Mouse (Mus musculus) bone marrow macrophage, adult 2 months (primary cell): ENCODE results near the gene Ppp1r36. TPM values are rescaled to one million over a fixed set of nuclear protein-coding genes. Genes with fewer than 3 reads are reported as not detected.

ENCODE experiments used
- H3K27ac ChIP-seq: 2 replicates; pipeline ENCODE4 v1.5.1; 2012; ENCODE audit warnings: low read depth, low read length; ENCODE audit not compliant: insufficient read depth
- H3K4me1 ChIP-seq: 2 replicates; pipeline ENCODE4 v1.6.1; 2012; ENCODE audit warnings: low read length; ENCODE audit not compliant: control insufficient read depth, insufficient read depth
- H3K4me3 ChIP-seq: 2 replicates; pipeline ENCODE4 v1.5.1; 2012; ENCODE audit warnings: mild to moderate bottlenecking, low read length, moderate library complexity; ENCODE audit not compliant: insufficient read depth
- CTCF ChIP-seq: IDR thresholded peaks from 2 replicates; pipeline ENCODE4 v1.5.1; 2012; ENCODE audit warnings: low read depth, mild to moderate bottlenecking, low read length, moderate library complexity
- POLR2A ChIP-seq: IDR thresholded peaks from 2 replicates; pipeline ENCODE4 v1.6.1; 2012; ENCODE audit warnings: mild to moderate bottlenecking, low read depth, low read length, borderline replicate concordance
- polyA plus RNA-seq: library from polyadenylated mRNA; stranded (reverse); fragments of >200 nt; gene quantifications from 2 replicates; pipeline ENCODE4 v1.2.4, GENCODE M21; 2012; ENCODE audit not compliant: missing spikeins, insufficient read depth, insufficient read length

The Ppp1r36 gene
- polyA plus RNA-seq, 1 experiment, result not detected

DNA sequence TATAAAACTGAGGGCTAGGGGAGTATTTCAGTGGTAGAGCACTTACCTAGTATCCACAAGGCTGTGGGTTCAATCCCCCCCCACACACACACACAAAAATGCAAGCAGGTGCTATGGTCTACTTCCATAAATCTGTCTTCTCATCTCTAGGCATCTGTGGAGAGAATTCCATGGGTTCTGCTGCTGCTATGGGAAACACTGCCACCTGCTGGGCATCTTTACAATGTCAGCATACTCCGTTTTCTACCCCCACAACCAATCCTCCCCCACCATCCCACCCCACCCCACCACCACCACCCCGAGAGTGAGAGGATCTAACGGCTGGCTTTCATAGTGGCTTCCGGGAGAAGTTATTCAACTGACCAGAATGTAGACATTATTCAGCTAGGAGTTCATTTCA lies 54.7 kb downstream of the Ppp1r36 start:
- H3K27ac ChIP-seq, result no peak overlapping the region
- H3K4me3 ChIP-seq, result no peak overlapping the region
- TF ChIP-seq CTCF, result peak; percentile 75
- no peak for TF ChIP-seq POLR2A
- peaks cover 12% of the 10 kb centered on the region for H3K4me1 ChIP-seq

DNA sequence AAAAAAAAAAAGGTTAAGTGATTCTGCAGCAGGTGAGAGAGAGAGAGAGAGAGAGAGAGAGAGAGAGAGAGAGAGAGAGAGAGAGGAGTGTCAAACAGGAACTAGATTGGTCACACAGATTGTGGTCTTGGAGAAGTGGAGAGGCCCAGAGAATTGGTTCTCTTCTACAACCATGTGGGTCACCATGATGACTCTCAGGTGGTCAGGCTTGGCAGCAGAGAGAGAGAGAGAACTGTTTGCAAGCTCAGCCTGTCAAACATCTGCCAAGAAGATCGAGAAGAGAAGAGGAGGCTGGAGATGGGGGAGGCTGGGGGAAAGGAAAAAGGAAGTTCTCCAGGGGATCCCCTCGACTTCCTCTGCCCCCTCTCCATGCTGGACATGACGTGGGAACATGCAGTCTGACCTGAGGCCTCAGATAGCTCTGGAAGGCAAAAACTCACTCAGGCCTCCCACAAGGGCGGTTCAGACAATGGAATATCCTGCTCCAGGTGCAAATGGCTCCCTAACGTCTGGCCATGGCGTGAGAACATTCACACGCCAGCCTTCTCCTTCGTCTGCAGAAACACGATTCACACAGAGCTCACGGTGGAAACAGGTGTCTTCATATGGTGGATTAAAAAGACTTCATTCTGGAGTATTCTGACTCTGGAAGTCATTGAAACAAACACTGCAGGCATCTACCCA lies 56.4 kb downstream of the Ppp1r36 start:
- no peak overlapping the region for H3K27ac ChIP-seq
- peaks cover 6% of the 10 kb centered on the region; the same call in 1 of the 2 replicates for H3K4me1 ChIP-seq
- no peak overlapping the region for H3K4me3 ChIP-seq
- TF ChIP-seq POLR2A (no peak), CTCF (no peak)

DNA sequence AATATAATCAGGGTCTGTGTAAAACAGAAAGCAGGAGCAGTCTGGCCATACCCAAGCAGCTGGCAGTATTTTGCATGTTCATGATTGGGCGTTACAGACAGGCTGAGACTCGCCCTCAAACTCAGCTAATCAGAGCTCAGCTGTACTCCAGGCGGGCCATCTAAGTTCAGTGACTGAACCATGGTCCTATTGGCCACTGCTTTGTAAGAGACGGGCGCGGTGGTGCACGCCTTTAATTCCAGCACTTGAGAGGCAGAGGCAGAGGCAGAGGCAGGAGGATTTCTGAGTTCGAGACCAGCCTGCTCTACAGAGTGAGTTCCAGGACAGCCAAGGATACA lies 56.9 kb downstream of the Ppp1r36 start:
- no peak overlapping the region for H3K4me3 ChIP-seq
- peaks cover 6% of the 10 kb centered on the region; the same call in 1 of the 2 replicates for H3K4me1 ChIP-seq
- no peak overlapping the region for H3K27ac ChIP-seq
- no peak for TF ChIP-seq CTCF
- no peak for TF ChIP-seq POLR2A

DNA sequence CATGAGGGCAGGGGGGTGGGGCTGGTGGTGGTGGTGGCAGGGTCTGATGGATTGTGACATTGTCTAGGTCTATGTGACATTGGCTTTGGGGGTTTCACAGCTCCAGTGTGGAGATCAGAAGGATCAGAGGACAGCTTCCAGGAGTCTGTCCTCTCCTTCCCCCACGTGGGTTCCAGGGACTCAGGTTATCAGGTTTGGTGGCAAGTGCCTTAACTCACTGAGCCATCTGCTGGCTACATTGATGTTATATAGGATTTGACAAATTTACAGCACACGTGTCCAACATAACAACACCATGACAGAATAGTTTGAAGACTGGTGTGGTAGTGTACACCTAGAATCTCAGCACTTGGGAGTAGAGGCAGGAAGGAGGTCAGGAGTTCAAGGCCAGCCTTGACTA lies 57.5 kb downstream of the Ppp1r36 start:
- Histone ChIP-seq H3K4me3 (no peak overlapping the region), H3K4me1 (peaks cover 6% of the 10 kb centered on the region; the same call in 1 of the 2 replicates), H3K27ac (no peak overlapping the region)
- no peak for TF ChIP-seq CTCF
- no peak for TF ChIP-seq POLR2A

DNA sequence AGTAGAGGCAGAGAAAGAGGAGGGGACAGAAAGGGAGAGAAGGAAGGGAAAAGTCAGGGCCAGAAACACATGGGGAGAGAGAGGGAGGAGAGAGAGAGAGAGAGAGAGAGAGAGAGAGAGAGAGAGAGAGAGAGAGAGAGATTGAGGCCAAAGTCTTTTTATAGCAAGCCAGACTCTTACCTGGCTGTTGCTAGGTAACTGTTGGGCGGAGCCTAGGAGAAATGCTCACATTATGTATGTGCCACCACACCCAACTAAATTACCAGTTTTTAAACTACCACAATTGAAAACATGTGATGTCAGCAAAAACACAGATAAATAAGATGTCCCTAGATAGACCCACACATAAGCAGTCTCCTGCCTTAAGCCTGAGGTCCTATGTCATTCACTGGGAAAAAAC lies 58.8 kb downstream of the Ppp1r36 start:
- Histone ChIP-seq H3K4me1 (peaks cover 6% of the 10 kb centered on the region; the same call in 1 of the 2 replicates), H3K4me3 (no peak overlapping the region), H3K27ac (no peak overlapping the region)
- TF ChIP-seq CTCF (no peak), POLR2A (no peak)

DNA sequence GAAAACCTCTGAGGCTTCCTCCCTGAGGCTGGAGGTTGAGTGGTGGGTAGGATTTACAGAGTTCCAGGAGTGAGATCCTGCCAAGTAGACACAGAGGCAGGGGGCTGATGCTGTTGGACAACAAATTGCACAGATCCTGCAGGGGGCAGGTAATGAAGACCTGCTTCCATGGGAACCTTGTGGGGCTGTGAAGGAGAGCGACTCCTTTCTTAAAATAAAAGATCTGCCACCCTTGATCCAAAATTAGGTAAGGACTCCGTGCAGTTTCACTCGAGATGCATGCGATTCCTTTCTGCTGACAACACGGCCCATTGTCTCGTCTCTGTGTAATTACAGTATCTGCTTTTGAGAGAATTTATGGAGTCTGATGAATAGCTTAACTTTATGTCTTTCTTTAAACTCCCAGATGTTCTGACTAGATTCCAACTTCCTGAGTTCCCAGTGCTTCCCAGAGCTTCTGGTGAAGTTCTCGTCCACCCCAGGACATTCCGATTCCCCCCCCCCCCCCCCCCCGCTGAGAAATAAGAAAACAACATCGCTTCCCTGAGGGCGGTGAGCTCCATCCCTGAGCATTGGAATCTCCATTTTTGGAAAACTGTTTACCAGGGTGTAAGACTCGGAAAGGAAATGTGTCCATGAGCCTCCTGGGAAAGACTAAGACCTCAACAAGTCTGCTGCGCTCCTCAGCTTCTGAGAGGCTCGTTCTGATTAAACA lies 61.1 kb downstream of the Ppp1r36 start:
- no peak overlapping the region for H3K4me3 ChIP-seq
- peaks cover 6% of the 10 kb centered on the region; the same call in 1 of the 2 replicates for H3K4me1 ChIP-seq
- no peak for TF ChIP-seq CTCF
- TF ChIP-seq POLR2A, result no peak
- H3K27ac ChIP-seq, result no peak overlapping the region

GRCm38 (mm10) chr12:76479174-76479573 lies 61.8 kb downstream of the Ppp1r36 start:
- no peak overlapping the region for H3K4me3 ChIP-seq
- no peak for TF ChIP-seq POLR2A
- TF ChIP-seq CTCF, result no peak
- H3K27ac ChIP-seq, result no peak overlapping the region
- no peaks in the 10 kb centered on the region for H3K4me1 ChIP-seq

DNA sequence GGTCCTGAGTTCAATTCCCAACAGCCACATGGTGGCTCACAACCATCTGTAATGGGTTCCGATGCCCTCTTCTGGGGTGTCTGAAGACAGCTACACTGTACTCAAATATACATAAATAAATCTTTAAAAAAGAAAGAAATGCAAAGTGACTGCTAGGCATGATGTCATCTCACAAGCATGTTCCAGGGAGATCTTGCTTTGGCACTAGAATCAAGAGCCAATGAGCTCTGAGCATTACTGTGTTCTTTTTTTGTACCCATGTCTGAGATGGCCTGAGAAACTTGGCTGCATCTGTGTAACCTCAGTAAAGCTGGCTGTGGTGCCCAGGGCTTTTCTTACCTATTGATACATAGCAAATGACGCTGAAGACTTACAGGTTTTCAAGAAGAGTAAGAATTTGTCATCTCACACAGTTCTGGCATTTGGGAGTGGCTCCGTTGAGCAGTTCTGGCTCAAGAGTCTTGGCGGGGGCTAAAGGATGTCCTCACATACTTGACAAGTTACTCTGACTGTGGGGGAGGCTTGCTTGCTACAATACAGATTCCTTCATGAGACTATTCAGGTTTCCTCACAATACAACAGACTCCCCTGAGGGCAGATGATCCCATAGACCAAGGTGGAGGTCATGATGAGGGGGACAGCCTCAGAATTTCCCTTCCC lies 62.6 kb downstream of the Ppp1r36 start:
- no peak for TF ChIP-seq POLR2A
- no peak for TF ChIP-seq CTCF
- H3K27ac ChIP-seq, result no peak overlapping the region
- no peak overlapping the region for H3K4me3 ChIP-seq
- no peaks in the 10 kb centered on the region for H3K4me1 ChIP-seq

DNA sequence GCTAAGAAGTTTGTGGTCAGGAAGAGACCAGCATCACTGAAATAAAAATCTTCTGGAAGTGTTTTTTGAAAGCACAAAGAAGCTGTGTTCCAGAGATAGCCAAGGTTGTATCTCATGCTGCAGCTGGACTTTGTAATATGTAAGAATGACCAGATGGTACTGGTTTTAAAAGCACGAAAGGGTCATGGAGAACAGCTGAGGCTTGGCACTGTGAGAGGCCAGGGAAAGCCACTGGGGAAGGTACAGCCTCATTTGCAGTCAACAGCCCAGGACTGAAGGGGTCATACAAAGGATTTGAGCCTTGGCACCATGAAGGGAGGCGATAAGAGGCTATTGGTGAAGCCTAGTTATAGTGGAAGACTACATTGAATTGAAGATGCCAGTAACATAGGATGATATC lies 65.1 kb downstream of the Ppp1r36 start:
- no peak for TF ChIP-seq POLR2A
- TF ChIP-seq CTCF, result no peak
- Histone ChIP-seq H3K27ac (no peak overlapping the region), H3K4me3 (no peak overlapping the region), H3K4me1 (peaks cover 10% of the 10 kb centered on the region)

DNA sequence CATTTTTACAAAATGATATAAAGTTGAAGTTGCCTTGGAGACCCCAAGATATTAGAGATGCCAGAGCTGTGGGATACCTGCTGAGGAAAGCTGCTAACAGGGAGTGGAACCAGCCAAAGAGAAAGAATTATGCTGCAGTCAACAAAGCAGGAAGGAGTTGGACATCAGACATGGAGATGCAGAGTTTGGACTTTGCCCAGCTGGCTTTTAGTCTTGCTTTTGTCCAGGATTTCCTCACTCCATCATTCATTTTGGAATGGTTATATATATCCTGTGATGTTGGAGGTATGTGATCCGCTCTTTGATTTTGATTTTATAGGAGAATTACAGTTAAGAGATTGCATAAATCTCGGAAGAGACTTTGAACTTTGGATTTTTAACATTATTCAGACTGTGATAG lies 65.6 kb downstream of the Ppp1r36 start:
- Histone ChIP-seq H3K27ac (no peak overlapping the region), H3K4me3 (no peak overlapping the region), H3K4me1 (peaks cover 10% of the 10 kb centered on the region)
- TF ChIP-seq POLR2A (no peak), CTCF (no peak)
